Mouse (Mus musculus) embryo, embryonic 11.5 days (tissue): ENCODE measurements at regions not wholly inside any gene's neighbourhood (a gene's known extent, or its start where the extent isn't known, plus 50 kb on each side); places are given as distances from the start of the nearest gene placed in this dataset.
A peak's percentile ranks its signal among the peaks of the same experiment; 100 is the strongest.

Source experiments
- DNase-seq: peaks from one replicate; pipeline ENCODE4 v3.0.0-alpha.2; 2012; ENCODE audit warnings: low read depth, low spot score

GRCm38 (mm10) chr10:110650851-110651250, 94.4 kb upstream of the E2f7 start:
- no peak for DNase-seq

- no peak for DNase-seq
These were observed 91.2 kb upstream of the E2f7 start for GRCm38 (mm10) chr10:110654070-110654469.

DNA sequence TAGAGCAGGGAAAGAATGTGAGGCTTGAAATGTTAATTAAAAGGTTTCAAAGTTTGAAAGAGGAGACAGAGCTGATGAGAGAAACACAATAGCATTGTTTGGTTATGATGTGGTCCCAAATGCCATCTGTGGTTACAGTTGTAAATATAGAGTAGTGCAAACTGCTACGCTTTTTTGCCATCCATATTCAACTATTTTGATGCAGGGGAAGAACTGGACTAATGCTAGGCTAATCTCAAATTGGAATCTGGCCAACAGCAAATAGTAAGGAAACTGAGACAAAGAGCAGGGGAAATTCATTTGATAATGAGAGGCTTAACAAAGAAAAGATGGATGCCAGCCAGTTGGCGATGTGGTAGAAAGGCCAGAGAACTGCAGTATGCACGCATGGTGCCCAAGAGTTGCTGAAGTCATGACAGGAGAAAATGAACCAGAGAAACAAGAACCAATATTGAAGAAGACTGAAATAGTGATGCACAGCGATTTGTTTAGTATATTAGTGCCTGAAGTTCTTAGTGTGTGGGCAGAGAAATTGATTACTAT, 87.0 kb upstream of the E2f7 start:
- DNase-seq: no peak

DNA sequence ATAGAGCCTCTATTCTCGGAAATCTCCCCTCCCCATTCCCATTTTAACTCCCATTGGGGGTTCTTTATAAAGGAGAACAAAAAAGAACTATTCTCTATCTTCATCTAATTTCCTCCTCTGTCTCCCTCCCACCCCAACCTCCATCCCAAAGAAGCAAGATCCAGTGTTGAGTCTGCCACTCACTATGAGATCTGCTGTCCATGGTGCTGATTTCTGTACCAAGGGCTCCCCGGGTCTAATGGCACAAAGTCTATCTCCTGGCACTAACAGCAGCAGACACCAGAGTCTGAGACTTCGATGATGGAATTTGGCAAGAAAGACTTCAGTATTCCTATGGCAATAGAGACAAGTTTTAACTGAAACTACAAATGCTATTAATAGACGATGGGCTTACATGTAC, 68.7 kb upstream of the E2f7 start:
- DNase-seq: peak; percentile 59
